Mouse (Mus musculus) cerebellum, adult 11-12 months (tissue): ENCODE measurements around the gene Gse1.
A peak's percentile ranks its signal among the peaks of the same experiment; 100 is the strongest.

Experiments used
- DNase-seq: peaks from one replicate; pipeline ENCODE4 v3.0.0; 2022

The Gse1 gene

DNA sequence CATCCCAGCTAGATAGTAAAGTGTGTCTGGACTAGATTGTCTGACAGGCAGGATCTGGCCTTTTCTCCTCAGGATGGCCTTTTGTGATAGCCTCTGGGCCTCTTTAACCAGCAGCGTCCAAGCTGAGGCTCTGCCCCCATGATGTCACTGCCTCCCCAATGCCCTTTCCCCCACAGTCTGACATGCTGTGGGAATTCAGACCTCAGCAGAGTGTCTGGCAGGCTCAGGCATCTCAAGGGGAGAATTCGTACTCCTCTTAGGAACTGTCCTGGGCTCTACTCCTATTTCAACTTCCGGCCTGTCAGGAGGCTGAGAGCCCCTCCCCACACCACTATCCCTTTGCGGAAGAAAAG is 236.3 kb downstream of the Gse1 start:
- no peak for DNase-seq

GRCm38 (mm10) chr8:120465710-120466109 is 237.5 kb downstream of the Gse1 start:
- DNase-seq, result no peak

GRCm38 (mm10) chr8:120466266-120466665 is 238.0 kb downstream of the Gse1 start:
- no peak for DNase-seq

- no peak for DNase-seq
Measured at GRCm38 (mm10) chr8:120467598-120467997, 239.3 kb downstream of the Gse1 start.

- no peak for DNase-seq
Measured at GRCm38 (mm10) chr8:120470170-120470569, 241.9 kb downstream of the Gse1 start.

GRCm38 (mm10) chr8:120471166-120471565 is 242.9 kb downstream of the Gse1 start:
- peak; percentile 46 for DNase-seq

DNA sequence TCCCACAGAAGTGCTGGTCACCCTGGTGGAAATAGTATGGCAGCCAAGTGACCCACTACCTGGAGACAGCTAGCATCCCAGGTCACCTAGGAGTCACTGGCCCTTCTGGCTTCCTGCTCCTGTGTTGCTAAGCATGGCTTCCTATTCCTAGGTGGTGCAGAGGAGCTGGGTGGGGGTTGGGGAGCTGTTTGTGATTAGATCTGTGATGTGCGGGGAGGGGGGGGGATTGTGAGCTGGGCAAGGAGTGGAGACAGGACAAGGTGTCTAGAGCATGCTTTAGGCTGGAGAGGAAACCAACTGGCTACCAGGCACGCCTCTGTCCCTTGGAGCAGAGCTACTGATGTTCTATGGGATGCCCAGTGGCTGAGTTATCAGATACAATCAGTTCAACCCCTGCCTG is 243.5 kb downstream of the Gse1 start:
- no peak for DNase-seq

GRCm38 (mm10) chr8:120472230-120472629 is 244.0 kb downstream of the Gse1 start:
- DNase-seq, result no peak

GRCm38 (mm10) chr8:120473729-120474364 is 245.6 kb downstream of the Gse1 start:
- no peak for DNase-seq

GRCm38 (mm10) chr8:120474496-120475235 is 246.4 kb downstream of the Gse1 start:
- no peak for DNase-seq

GRCm38 (mm10) chr8:120475462-120476201 is 247.4 kb downstream of the Gse1 start:
- no peak for DNase-seq

DNA sequence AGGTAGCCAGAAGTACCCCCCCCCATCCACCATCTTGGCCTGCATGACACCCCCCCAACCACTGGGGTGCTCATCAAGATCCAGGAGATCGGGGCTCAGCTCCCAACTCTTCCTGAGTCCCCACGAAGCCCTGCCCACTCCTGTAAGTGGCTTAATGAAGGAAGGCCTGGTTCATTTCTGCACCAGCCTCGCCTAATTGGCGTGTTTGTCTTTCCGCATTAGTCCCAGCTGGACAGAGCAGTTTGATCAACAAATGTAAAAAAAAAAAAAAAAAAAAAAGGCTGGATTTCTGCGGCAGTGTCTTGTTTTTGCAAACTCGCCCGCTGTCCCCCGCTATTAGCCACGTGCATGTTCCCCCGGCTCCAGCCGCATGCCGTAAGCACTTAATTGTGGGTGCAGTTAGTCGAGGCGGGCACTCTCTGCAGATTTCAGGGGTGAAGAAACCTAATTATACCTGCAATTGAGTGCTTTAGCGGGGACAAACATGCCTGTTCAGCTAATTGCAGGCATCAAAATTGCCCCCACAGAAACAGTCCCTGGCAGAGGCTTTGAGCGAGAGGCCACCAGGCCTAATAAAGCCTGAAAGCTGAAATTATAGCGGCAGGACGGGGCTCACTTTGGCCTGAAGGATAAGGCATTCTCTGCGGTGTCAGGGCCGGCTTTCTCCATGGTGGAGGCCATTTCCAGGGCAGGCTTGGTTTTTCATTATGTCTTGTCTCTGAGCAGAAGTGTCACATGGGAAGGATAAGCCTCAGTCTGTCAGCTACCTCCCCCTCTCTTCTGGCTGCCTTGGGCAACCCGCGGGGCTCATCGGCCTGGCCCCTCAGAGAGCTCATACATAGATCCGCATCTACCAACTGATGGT is 248.7 kb downstream of the Gse1 start:
- no peak for DNase-seq

DNA sequence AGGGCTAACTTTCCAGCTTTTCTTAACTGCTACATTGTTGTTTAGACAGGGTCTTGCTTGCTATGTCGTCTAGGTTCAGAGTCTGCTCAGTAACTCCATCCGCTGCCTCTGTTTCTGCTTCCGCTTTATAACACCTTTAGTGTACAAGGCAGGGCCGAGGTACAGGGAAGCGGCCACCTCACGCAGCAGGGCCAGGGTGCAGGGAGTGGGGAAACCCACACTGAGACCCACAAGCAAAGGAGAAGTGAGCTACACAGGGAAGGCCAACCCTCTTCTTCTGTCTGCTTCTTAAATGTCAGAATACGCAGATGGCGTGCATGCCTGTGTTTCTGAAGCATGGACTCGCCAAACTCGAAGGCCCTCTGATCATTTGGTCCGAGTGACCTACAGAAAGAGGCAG is 250.5 kb downstream of the Gse1 start:
- DNase-seq, result no peak

GRCm38 (mm10) chr8:120479691-120480090 is 251.4 kb downstream of the Gse1 start:
- DNase-seq, result no peak

- peak; percentile 42 for DNase-seq
Measured at GRCm38 (mm10) chr8:120482015-120482689, 253.9 kb downstream of the Gse1 start.

- DNase-seq, result no peak
Measured at GRCm38 (mm10) chr8:120484460-120484859, 256.2 kb downstream of the Gse1 start.

DNA sequence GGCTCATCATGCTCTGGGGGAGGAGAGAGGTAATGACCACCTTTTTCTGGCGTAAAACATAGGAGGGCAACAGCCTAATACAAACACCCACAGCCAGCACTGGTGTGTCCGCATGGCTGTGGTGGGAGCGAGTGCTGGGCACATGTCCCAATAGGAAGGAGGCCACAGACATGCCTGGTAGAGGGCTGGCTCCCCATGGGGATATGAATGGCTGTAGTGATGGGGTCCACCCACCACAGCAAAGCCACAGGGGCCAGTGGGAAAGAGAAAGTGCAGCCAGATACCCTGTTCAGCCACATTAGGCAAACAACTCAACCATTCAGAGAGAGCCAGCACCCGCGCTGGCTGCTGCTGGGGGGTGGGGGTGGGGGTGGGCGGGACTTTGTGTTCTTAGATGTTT is 256.9 kb downstream of the Gse1 start:
- peak; percentile 51 for DNase-seq

- DNase-seq, result peak; percentile 36
Measured at GRCm38 (mm10) chr8:120485551-120486476, 257.6 kb downstream of the Gse1 start.

GRCm38 (mm10) chr8:120486477-120487376 is 258.5 kb downstream of the Gse1 start:
- DNase-seq, result peak; percentile 60

DNA sequence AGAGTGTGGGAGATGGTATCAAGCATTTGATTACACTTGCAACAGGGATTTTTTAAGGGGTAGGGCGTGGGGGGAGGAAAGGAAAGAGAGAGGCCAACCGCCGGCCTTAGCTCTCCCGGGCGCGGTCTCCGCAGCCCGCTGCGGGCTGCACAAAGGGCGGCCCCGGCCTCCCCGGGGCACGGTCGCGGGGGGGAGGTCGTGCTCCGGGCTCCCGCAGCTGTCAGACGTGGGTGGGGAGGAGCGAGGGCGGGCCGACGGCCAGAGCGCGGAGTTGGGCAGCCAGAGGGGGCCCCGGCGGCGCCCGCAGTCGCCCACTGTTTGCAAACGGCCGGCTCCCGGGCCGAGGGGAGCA is 259.1 kb downstream of the Gse1 start:
- DNase-seq, result no peak
